Mouse (Mus musculus) midbrain, embryonic 11.5 days (tissue): Measurements from ENCODE around the gene Rars2. TPM values are rescaled to one million over a fixed set of nuclear protein-coding genes. Genes with fewer than 3 reads are reported as not detected.
A peak's percentile ranks its signal among the peaks of the same experiment; 100 is the strongest.

Experiments used
- ATAC-seq: fragments of 200-750 bp; cut with Nextera tagmentation; 2 replicates; pipeline ENCODE4 v1.8.0; 2017; ENCODE audit warnings: moderate TSS enrichment, moderate library complexity; ENCODE audit not compliant: low FRiP score
- DNase-seq: peaks from one replicate; pipeline ENCODE4 v3.0.0; 2015; ENCODE audit warnings: low spot score; ENCODE audit errors: missing footprints
- H3K27ac ChIP-seq: fragments of 300-500 bp; sonication (generic); 2 replicates; pipeline ENCODE4 v1.5.1; 2014; ENCODE audit warnings: low read depth, low read length
- H3K27me3 ChIP-seq: fragments of 300-500 bp; sonication (generic); 2 replicates; pipeline ENCODE4 v1.6.1; 2014; ENCODE audit warnings: mild to moderate bottlenecking, low read length, moderate library complexity, mixed read lengths; ENCODE audit not compliant: control insufficient read depth, insufficient read depth
- H3K36me3 ChIP-seq: fragments of 300-500 bp; sonication (generic); 2 replicates; pipeline ENCODE4 v1.6.1; 2014; ENCODE audit warnings: mild to moderate bottlenecking, low read length, moderate library complexity, mixed read lengths; ENCODE audit not compliant: control insufficient read depth, insufficient read depth
- H3K4me1 ChIP-seq: fragments of 300-500 bp; sonication (generic); 2 replicates; pipeline ENCODE4 v1.6.1; 2014; ENCODE audit warnings: low read length; ENCODE audit not compliant: control insufficient read depth, insufficient read depth
- H3K4me2 ChIP-seq: fragments of 300-500 bp; sonication (generic); 2 replicates; pipeline ENCODE4 v1.6.1; 2014; ENCODE audit warnings: mild to moderate bottlenecking, moderate library complexity
- H3K4me3 ChIP-seq: fragments of 300-500 bp; sonication (generic); 2 replicates; pipeline ENCODE4 v1.5.1; 2014; ENCODE audit warnings: low read depth, low read length
- H3K9ac ChIP-seq: fragments of 300-500 bp; sonication (generic); 2 replicates; pipeline ENCODE4 v1.6.1; 2014; ENCODE audit warnings: low read length
- H3K9me3 ChIP-seq: fragments of 300-500 bp; sonication (generic); 2 replicates; pipeline ENCODE4 v1.6.1; 2016; ENCODE audit warnings: low read length; ENCODE audit not compliant: control insufficient read depth
- WGBS: fragments of 180-500 bp; shearing (Covaris S2); extraction: QIAGEN DNeasy Blood & Tissue Kit; methylation state at CpG from one replicate; pipeline ENCODE4 v1.1.7; 2014; 5-methylcytosine and 5-hydroxymethylcytosine counted together
- polyA plus RNA-seq: library from polyadenylated mRNA; unstranded; fragments of >200 nt; fragmentation: Nextera tagmentation; extraction: Ambion mirVana; gene quantifications from 2 replicates; pipeline ENCODE4 v1.2.1, GENCODE M21; 2014

Rars2 gene
- polyA plus RNA-seq, 1 experiment from 2014 or later: 77.3 TPM

- Histone ChIP-seq H3K4me2 (no peak overlapping the region), H3K36me3 (peaks cover 3% of the 10 kb centered on the region; the same call in 1 of the 2 replicates), H3K9ac (no peak overlapping the region), H3K4me3 (no peak overlapping the region), H3K4me1 (no peaks in the 10 kb centered on the region), H3K27me3 (no peaks in the 10 kb centered on the region), H3K9me3 (no peaks in the 10 kb centered on the region), H3K27ac (no peak overlapping the region)
- DNase-seq (no peak), ATAC-seq (no peak)
- 88% methylated on average over 7 of the region's 7 CpGs for WGBS
Measured at GRCm38 (mm10) chr4:34584871-34585607, 29.7 kb upstream of the Rars2 start.

GRCm38 (mm10) chr4:34603123-34603522 lies 11.6 kb upstream of the Rars2 start:
- WGBS: 92% methylated on average over 6 of the region's 6 CpGs
- Histone ChIP-seq H3K4me2 (no peak overlapping the region), H3K9ac (no peak overlapping the region), H3K4me1 (no peaks in the 10 kb centered on the region), H3K27ac (no peak overlapping the region), H3K4me3 (no peak overlapping the region), H3K36me3 (peaks cover 13% of the 10 kb centered on the region), H3K27me3 (no peaks in the 10 kb centered on the region), H3K9me3 (no peaks in the 10 kb centered on the region)
- no peak for ATAC-seq
- no peak for DNase-seq

- no peak for DNase-seq
Measured at GRCm38 (mm10) chr4:34606658-34607057, 8.1 kb upstream of the Rars2 start.

GRCm38 (mm10) chr4:34613571-34614145 lies 1.1 kb upstream of the Rars2 start:
- Histone ChIP-seq H3K4me1 (peaks cover 14% of the 10 kb centered on the region), H3K27ac (no peak overlapping the region), H3K36me3 (no peaks in the 10 kb centered on the region), H3K4me3 (peak overlapping the region; percentile 84), H3K4me2 (peak overlapping the region; percentile 96), H3K9me3 (no peaks in the 10 kb centered on the region), H3K27me3 (no peaks in the 10 kb centered on the region), H3K9ac (peak overlapping the region; percentile 91)
- ATAC-seq (no peak), DNase-seq (no peak)
- WGBS: 79% methylated on average over 6 of the region's 6 CpGs

More at GRCm38 (mm10) chr4:34606658-34607057, 8.1 kb upstream of the Rars2 start:
- H3K9me3 ChIP-seq: no peaks in the 10 kb centered on the region
- no peak overlapping the region for H3K4me3 ChIP-seq
- no peak overlapping the region for H3K4me2 ChIP-seq
- no peaks in the 10 kb centered on the region for H3K27me3 ChIP-seq
- no peaks in the 10 kb centered on the region for H3K4me1 ChIP-seq
- WGBS: 95% methylated on average over 10 of the region's 10 CpGs
- peaks cover 10% of the 10 kb centered on the region for H3K36me3 ChIP-seq
- no peak overlapping the region for H3K27ac ChIP-seq
- no peak overlapping the region for H3K9ac ChIP-seq
- ATAC-seq: no peak

- DNase-seq (peak; percentile 88), ATAC-seq (peak; percentile 14; the same call in 1 of the 2 replicates)
- no peaks in the 10 kb centered on the region for H3K9me3 ChIP-seq
- H3K4me1 ChIP-seq: peaks cover 14% of the 10 kb centered on the region
- peak overlapping the region; percentile 84 for H3K4me3 ChIP-seq
- WGBS: 3% methylated on average over 13 of the region's 13 CpGs
- H3K9ac ChIP-seq: peak overlapping the region; percentile 91
- no peaks in the 10 kb centered on the region for H3K36me3 ChIP-seq
- H3K4me2 ChIP-seq: peak overlapping the region; percentile 96
- no peak overlapping the region for H3K27ac ChIP-seq
- H3K27me3 ChIP-seq: no peaks in the 10 kb centered on the region
Measured at GRCm38 (mm10) chr4:34615303-34615702, 546 bp downstream of the Rars2 start.

GRCm38 (mm10) chr4:34616146-34616545 lies 1.4 kb downstream of the Rars2 start:
- peak overlapping the region; percentile 96 for H3K4me2 ChIP-seq
- no peaks in the 10 kb centered on the region for H3K27me3 ChIP-seq
- no peaks in the 10 kb centered on the region for H3K36me3 ChIP-seq
- 0 out of 2 replicates have a peak overlapping the region, but pooled peaks have one; percentile 18 for H3K9ac ChIP-seq
- no peak overlapping the region for H3K27ac ChIP-seq
- peaks cover 14% of the 10 kb centered on the region for H3K4me1 ChIP-seq
- H3K9me3 ChIP-seq: no peaks in the 10 kb centered on the region
- DNase-seq (no peak), ATAC-seq (no peak)
- 0 out of 2 replicates have a peak overlapping the region, but pooled peaks have one; percentile 84 for H3K4me3 ChIP-seq
- WGBS: 54% methylated on average over 8 of the region's 8 CpGs

GRCm38 (mm10) chr4:34625556-34625955 lies 10.8 kb downstream of the Rars2 start:
- Histone ChIP-seq H3K27me3 (no peaks in the 10 kb centered on the region), H3K36me3 (0 out of 2 replicates have a peak, but pooled peaks cover 2% of the 10 kb centered on the region), H3K27ac (no peak overlapping the region), H3K9ac (no peak overlapping the region), H3K4me2 (no peak overlapping the region), H3K4me3 (no peak overlapping the region), H3K9me3 (no peaks in the 10 kb centered on the region), H3K4me1 (no peaks in the 10 kb centered on the region)
- 86% methylated on average over 4 of the region's 4 CpGs for WGBS
- DNase-seq: no peak
- no peak for ATAC-seq

- Histone ChIP-seq H3K27me3 (no peaks in the 10 kb centered on the region), H3K4me1 (no peaks in the 10 kb centered on the region), H3K4me2 (no peak overlapping the region), H3K4me3 (no peak overlapping the region), H3K9me3 (no peaks in the 10 kb centered on the region), H3K27ac (no peak overlapping the region), H3K9ac (no peak overlapping the region), H3K36me3 (peaks cover 2% of the 10 kb centered on the region; the same call in 1 of the 2 replicates)
- DNase-seq (no peak), ATAC-seq (no peak)
- WGBS: 91% methylated on average over 6 of the region's 6 CpGs
Measured at GRCm38 (mm10) chr4:34626401-34626800, 11.6 kb downstream of the Rars2 start.

GRCm38 (mm10) chr4:34629956-34630355 lies 15.2 kb downstream of the Rars2 start:
- Histone ChIP-seq H3K4me2 (no peak overlapping the region), H3K9me3 (no peaks in the 10 kb centered on the region), H3K27me3 (no peaks in the 10 kb centered on the region), H3K9ac (no peak overlapping the region), H3K4me1 (no peaks in the 10 kb centered on the region), H3K4me3 (no peak overlapping the region), H3K36me3 (peaks cover 2% of the 10 kb centered on the region; the same call in 1 of the 2 replicates), H3K27ac (no peak overlapping the region)
- no peak for ATAC-seq
- DNase-seq: no peak
- 100% methylated on average over 1 of the region's 1 CpGs for WGBS
